Mouse (Mus musculus) kidney, adult 2 months (tissue): ENCODE data around the gene Ttll1. TPM values are rescaled to one million over a fixed set of nuclear protein-coding genes. Genes with fewer than 3 reads are reported as not detected.

Experiments used
- DNase-seq: peaks from one replicate; pipeline ENCODE4 v3.0.0; 2021
- H3K27ac ChIP-seq: fragments of 200-500 bp; 2 replicates; pipeline ENCODE4 v1.5.1; 2012; ENCODE audit warnings: low read depth, low read length, control low read depth, inconsistent platforms; ENCODE audit not compliant: insufficient read depth
- H3K27me3 ChIP-seq: fragments of 200-500 bp; replicated peaks from 2 replicates; pipeline ENCODE4 v1.6.1; 2012; ENCODE audit warnings: mild to moderate bottlenecking, moderate library complexity, low read length, inconsistent platforms; ENCODE audit not compliant: control insufficient read depth, insufficient read depth
- H3K36me3 ChIP-seq: fragments of 200-500 bp; 2 replicates; pipeline ENCODE4 v1.6.1; 2012; ENCODE audit warnings: mild to moderate bottlenecking, moderate library complexity, low read length, inconsistent platforms; ENCODE audit not compliant: control insufficient read depth, insufficient read depth
- H3K4me1 ChIP-seq: fragments of 200-500 bp; 2 replicates; pipeline ENCODE4 v1.6.1; 2011; ENCODE audit warnings: low read length; ENCODE audit not compliant: control insufficient read depth, insufficient read depth
- H3K4me3 ChIP-seq: fragments of 200-500 bp; 2 replicates; pipeline ENCODE4 v1.5.1; 2011; ENCODE audit warnings: mild to moderate bottlenecking, low read depth, low read length, control low read depth; ENCODE audit not compliant: insufficient read depth
- CTCF ChIP-seq: fragments of 200-500 bp; conservative IDR thresholded peaks from 2 replicates; pipeline ENCODE4 v1.5.1; 2011; ENCODE audit warnings: low read depth, mild to moderate bottlenecking, control low read depth, low read length, moderate library complexity, mixed read lengths; ENCODE audit not compliant: insufficient read depth, insufficient read length
- POLR2A ChIP-seq: fragments of 200-500 bp; IDR thresholded peaks from one replicate; pipeline ENCODE4 v1.6.1; 2011; ENCODE audit warnings: low read depth, low read length, control low read depth
- WGBS: fragments of 180-500 bp; shearing (Covaris S2); methylation state at CpG from one replicate; pipeline ENCODE4 v1.1.7; 2018; 5-methylcytosine and 5-hydroxymethylcytosine counted together
- polyA plus RNA-seq: library from polyadenylated mRNA; depleted of rRNA; stranded (reverse); fragments of >200 nt; gene quantifications from 2 replicates; pipeline ENCODE4 v1.2.3, GENCODE M21; 2012; rRNA removed

The Ttll1 gene
- polyA plus RNA-seq = 10.3 and 11.1 TPM in 2 replicates

- peak; percentile 98 for DNase-seq
- Histone ChIP-seq H3K4me1 (no peaks in the 10 kb centered on the region), H3K4me3 (peak within 1 kb of the TSS; percentile 76), H3K27me3 (no peaks in the 10 kb centered on the region), H3K27ac (no peak within 1 kb of the TSS), H3K36me3 (no peaks in the 10 kb centered on the region)
- 11% methylated on average over 41 of the region's 41 CpGs for WGBS
- TF ChIP-seq CTCF (no peak), POLR2A (peak; percentile 38)
These were observed at the start of gene Ttll1 for GRCm38 (mm10) chr15:83510805-83511405. Gene Ttll1 (minus strand): TSS chr15:83510893.

GRCm38 (mm10) chr15:83555161-83555974, 44.7 kb upstream of the Ttll1 start:
- H3K27ac ChIP-seq = peak overlapping the region; percentile 92
- whole genome bisulfite sequencing = under 1% methylated on average over 74 of the region's 74 CpGs
- H3K36me3 ChIP-seq = no peaks in the 10 kb centered on the region
- H3K4me3 ChIP-seq = peak overlapping the region; percentile 67
- H3K4me1 ChIP-seq = peaks cover 9% of the 10 kb centered on the region
- no peaks in the 10 kb centered on the region for H3K27me3 ChIP-seq
- peak; percentile 85 for TF ChIP-seq POLR2A
- TF ChIP-seq CTCF = no peak
- DNase-seq = peak; percentile 93

DNA sequence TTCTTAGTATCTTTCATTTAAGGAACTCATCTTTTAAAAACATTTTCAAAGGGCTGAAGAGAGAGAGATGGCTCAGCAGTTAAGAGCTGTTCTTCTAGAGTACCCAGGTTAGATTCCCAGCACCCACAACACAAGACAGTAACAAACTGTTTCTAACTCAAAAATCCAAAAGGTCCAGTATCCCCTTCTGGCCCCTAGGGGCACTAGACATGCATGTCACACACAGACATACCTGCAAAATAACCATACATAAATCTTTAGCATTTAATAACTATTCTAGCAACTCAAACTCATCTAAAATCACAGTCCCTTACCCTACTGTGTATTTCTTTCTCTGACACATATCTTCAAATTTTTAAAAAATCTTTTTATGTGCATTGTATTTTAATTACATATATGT, 43.1 kb upstream of the Ttll1 start:
- Histone ChIP-seq H3K4me3 (no peak overlapping the region), H3K36me3 (no peaks in the 10 kb centered on the region), H3K4me1 (peaks cover 9% of the 10 kb centered on the region), H3K27me3 (no peaks in the 10 kb centered on the region), H3K27ac (no peak overlapping the region)
- no peak for DNase-seq
- no peak for TF ChIP-seq POLR2A
- TF ChIP-seq CTCF = no peak

GRCm38 (mm10) chr15:83550137-83550536, 39.4 kb upstream of the Ttll1 start:
- TF ChIP-seq CTCF (no peak), POLR2A (no peak)
- H3K36me3 ChIP-seq = no peaks in the 10 kb centered on the region
- WGBS = 79% methylated on average over 2 of the region's 2 CpGs

GRCm38 (mm10) chr15:83547144-83547543, 36.5 kb upstream of the Ttll1 start:
- no peak for TF ChIP-seq POLR2A
- no peak for TF ChIP-seq CTCF
- H3K4me3 ChIP-seq = no peak overlapping the region
- H3K27me3 ChIP-seq = no peaks in the 10 kb centered on the region
- WGBS = 91% methylated on average over 8 of the region's 8 CpGs
- H3K36me3 ChIP-seq = no peaks in the 10 kb centered on the region
- no peaks in the 10 kb centered on the region for H3K4me1 ChIP-seq
- no peak overlapping the region for H3K27ac ChIP-seq
- no peak for DNase-seq

More at GRCm38 (mm10) chr15:83550137-83550536, 39.4 kb upstream of the Ttll1 start:
- Histone ChIP-seq H3K27me3 (no peaks in the 10 kb centered on the region), H3K4me1 (peaks cover 4% of the 10 kb centered on the region; the same call in 1 of the 2 replicates), H3K27ac (no peak overlapping the region), H3K4me3 (no peak overlapping the region)
- DNase-seq = peak; percentile 61

DNA sequence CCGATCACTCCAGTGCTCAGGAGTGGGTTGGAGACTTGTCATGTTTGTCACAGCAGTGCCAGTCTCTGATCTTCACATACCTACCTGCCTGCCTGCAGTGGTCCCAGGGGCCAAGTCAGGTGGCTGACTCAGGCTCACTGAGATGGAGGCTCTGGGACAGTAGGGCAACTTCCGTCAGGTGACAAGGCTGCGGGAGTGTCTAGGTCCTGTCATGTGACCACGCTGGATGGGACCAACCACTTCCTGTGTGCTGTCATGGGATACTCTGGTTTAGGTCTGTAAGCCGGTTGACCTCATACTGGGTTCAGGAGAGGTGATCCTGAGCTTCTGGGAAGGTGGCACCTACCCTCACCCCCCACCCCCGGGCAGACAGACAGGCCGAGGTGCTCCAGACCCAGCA, 35.3 kb upstream of the Ttll1 start:
- Histone ChIP-seq H3K27me3 (no peaks in the 10 kb centered on the region), H3K36me3 (no peaks in the 10 kb centered on the region), H3K4me3 (no peak overlapping the region), H3K4me1 (no peaks in the 10 kb centered on the region), H3K27ac (no peak overlapping the region)
- TF ChIP-seq CTCF (no peak), POLR2A (no peak)
- WGBS = 79% methylated on average over 7 of the region's 7 CpGs
- DNase-seq = no peak

DNA sequence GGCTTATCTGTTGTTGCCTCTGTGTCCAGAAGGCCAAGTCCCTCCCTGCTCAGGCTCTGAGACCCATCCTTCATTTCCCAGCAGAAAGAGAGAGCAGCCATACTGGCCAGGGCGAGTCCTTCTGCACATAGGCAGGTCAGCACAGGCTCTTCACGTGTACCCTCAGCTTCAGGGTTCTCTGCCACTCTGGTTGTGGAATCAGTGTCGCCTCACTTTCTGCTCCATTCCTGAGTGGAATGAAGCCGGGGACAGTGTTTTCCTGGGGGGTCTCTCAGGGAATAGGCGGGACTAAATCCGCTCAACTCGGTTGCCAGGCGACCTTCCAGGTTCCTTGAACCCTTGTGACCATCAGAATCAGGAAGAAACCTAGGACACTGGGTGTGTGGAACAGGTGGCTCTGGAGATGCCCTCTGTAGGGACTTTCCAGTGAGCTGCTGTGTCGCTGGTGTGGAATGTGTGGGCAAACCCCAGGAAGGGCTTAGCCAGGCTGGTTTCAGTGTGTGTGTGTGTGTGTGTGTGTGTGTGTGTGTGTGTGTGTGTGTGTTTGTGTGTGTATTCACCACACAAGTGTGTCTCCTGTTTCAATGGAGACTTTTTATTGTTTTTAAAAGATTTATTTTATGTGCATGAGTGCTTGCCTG, 31.1 kb upstream of the Ttll1 start:
- Histone ChIP-seq H3K27ac (no peak overlapping the region), H3K36me3 (no peaks in the 10 kb centered on the region), H3K4me1 (peaks cover 20% of the 10 kb centered on the region), H3K4me3 (no peak overlapping the region), H3K27me3 (no peaks in the 10 kb centered on the region)
- DNase-seq = no peak
- 76% methylated on average over 9 of the region's 9 CpGs for WGBS
- TF ChIP-seq POLR2A (no peak), CTCF (no peak)
